Mouse (Mus musculus) thymus, postnatal 14 days (tissue): ENCODE results near the gene Olfr552.
A peak's percentile ranks its signal among the peaks of the same experiment; 100 is the strongest.
"Not testable (repeated sequence)": the region's sequence is repeated elsewhere in the genome, so short reads cannot be mapped to it uniquely, and the experiment has no call there.

Source experiments
- DNase-seq: peaks from one replicate; pipeline ENCODE4 v3.0.0; 2021

The Olfr552 gene

GRCm38 (mm10) chr7:102597378-102598031, at the start of gene Olfr552:
TSS of gene Olfr552 (plus strand) at chr7:102597770.
- DNase-seq: no peak

GRCm38 (mm10) chr7:102549570-102549969, 48.0 kb upstream of the Olfr552 start, which contains the start of gene Olfr549:
TSS of gene Olfr549 (plus strand) at chr7:102549870.
- no peak for DNase-seq

- DNase-seq: no peak
These were observed 44.3 kb upstream of the Olfr552 start for GRCm38 (mm10) chr7:102553279-102553678.

- peak; percentile 90 for DNase-seq
These were observed 32.3 kb upstream of the Olfr552 start, which contains the start of gene Trim21 for GRCm38 (mm10) chr7:102564999-102565997. TSS of gene Trim21 (minus strand) at chr7:102565486.

- DNase-seq: no peak
These were observed 31.4 kb upstream of the Olfr552 start for GRCm38 (mm10) chr7:102566219-102566618.

GRCm38 (mm10) chr7:102571142-102571541, 26.4 kb upstream of the Olfr552 start, which contains the start of gene Olfr550:
TSS of gene Olfr550 (plus strand) at chr7:102571442.
- no peak for DNase-seq

- no peak for DNase-seq
These were observed 24.3 kb upstream of the Olfr552 start for GRCm38 (mm10) chr7:102573174-102573830.

- DNase-seq: no peak
These were observed 21.6 kb upstream of the Olfr552 start for GRCm38 (mm10) chr7:102575998-102576397.

GRCm38 (mm10) chr7:102591786-102592185, 5.8 kb upstream of the Olfr552 start, which contains the start of gene Olfr551:
TSS of gene Olfr551 (minus strand) at chr7:102591886.
- no peak for DNase-seq

GRCm38 (mm10) chr7:102618118-102618517, 20.5 kb downstream of the Olfr552 start, which contains the start of gene Olfr553:
TSS of gene Olfr553 (minus strand) at chr7:102618218.
- no peak for DNase-seq

- DNase-seq: no peak
These were observed 22.0 kb downstream of the Olfr552 start for GRCm38 (mm10) chr7:102619608-102620007.

GRCm38 (mm10) chr7:102620368-102620767, 22.8 kb downstream of the Olfr552 start:
- not testable (repeated sequence) for DNase-seq

GRCm38 (mm10) chr7:102636665-102637064, 39.1 kb downstream of the Olfr552 start:
- DNase-seq: peak; percentile 64

GRCm38 (mm10) chr7:102638132-102638531, 40.6 kb downstream of the Olfr552 start, which contains the start of gene Olfr554:
TSS of gene Olfr554 (plus strand) at chr7:102638432.
- DNase-seq: no peak

GRCm38 (mm10) chr7:102644945-102645344, 47.4 kb downstream of the Olfr552 start:
- DNase-seq: not testable (repeated sequence)
